Mouse (Mus musculus) heart, adult 2 months (tissue): ENCODE results near the gene Gm19345.

Experiments used
- CTCF ChIP-seq: fragments of 200-600 bp; IDR thresholded peaks from 2 replicates; pipeline ENCODE4 v1.8.1; 2022; ENCODE audit warnings: antibody characterized with exemption, mild to moderate bottlenecking, moderate library complexity
- EP300 ChIP-seq: fragments of 200-500 bp; IDR thresholded peaks from 2 replicates; pipeline ENCODE4 v1.6.1; 2011; ENCODE audit warnings: low read depth, low read length, control low read depth; ENCODE audit not compliant: insufficient read depth
- POLR2A ChIP-seq: fragments of 200-500 bp; IDR thresholded peaks from 2 replicates; pipeline ENCODE4 v1.6.1; 2011; ENCODE audit warnings: mild to moderate bottlenecking, low read depth, low read length, control low read depth; ENCODE audit not compliant: insufficient read depth

- TF ChIP-seq CTCF (no peak), POLR2A (no peak), EP300 (no peak)
These were observed 16.1 kb downstream of the Gm19345 start for GRCm38 (mm10) chr7:19867751-19868399.
